Mouse (Mus musculus) hindbrain, embryonic 14.5 days (tissue): ENCODE measurements around the gene Vgll1. TPM values are rescaled to one million over a fixed set of nuclear protein-coding genes. Genes with fewer than 3 reads are reported as not detected.

Experiments
- ATAC-seq: fragments of 200-750 bp; cut with Nextera tagmentation; 2 replicates; pipeline ENCODE4 v1.8.0; 2017; ENCODE audit warnings: moderate number of reproducible peaks, mild to moderate bottlenecking, moderate TSS enrichment, moderate library complexity; ENCODE audit not compliant: low FRiP score
- DNase-seq: peaks from one replicate; pipeline ENCODE4 v3.0.0-alpha.2; 2015; ENCODE audit warnings: low spot score
- H3K27ac ChIP-seq: fragments of 300-500 bp; sonication (generic); 2 replicates; pipeline ENCODE4 v1.5.1; 2014; ENCODE audit warnings: mild to moderate bottlenecking, moderate library complexity
- H3K27me3 ChIP-seq: fragments of 300-500 bp; sonication (generic); 2 replicates; pipeline ENCODE4 v1.6.1; 2014; ENCODE audit warnings: mild to moderate bottlenecking, low read length, mixed read lengths; ENCODE audit not compliant: control insufficient read depth, insufficient read depth
- H3K36me3 ChIP-seq: fragments of 300-500 bp; sonication (generic); replicated peaks from 2 replicates; pipeline ENCODE4 v1.6.1; 2014; ENCODE audit not compliant: control insufficient read depth, insufficient read depth
- H3K4me1 ChIP-seq: fragments of 300-500 bp; sonication (generic); replicated peaks from 2 replicates; pipeline ENCODE4 v1.6.1; 2014; ENCODE audit warnings: antibody characterized with exemption, low read length, mixed read lengths; ENCODE audit not compliant: control insufficient read depth, insufficient read depth
- H3K4me2 ChIP-seq: fragments of 300-500 bp; sonication (generic); replicated peaks from 2 replicates; pipeline ENCODE4 v1.6.1; 2014; ENCODE audit warnings: mild to moderate bottlenecking, moderate library complexity
- H3K4me3 ChIP-seq: fragments of 300-500 bp; sonication (generic); replicated peaks from 2 replicates; pipeline ENCODE4 v1.5.1; 2014; ENCODE audit warnings: mild to moderate bottlenecking, low read length
- H3K9ac ChIP-seq: fragments of 300-500 bp; sonication (generic); 2 replicates; pipeline ENCODE4 v1.6.1; 2014
- H3K9me3 ChIP-seq: fragments of 300-500 bp; sonication (generic); 2 replicates; pipeline ENCODE4 v1.6.1; 2016; ENCODE audit warnings: low read length; ENCODE audit not compliant: control insufficient read depth
- WGBS: fragments of 180-500 bp; shearing (Covaris S2); extraction: QIAGEN DNeasy Blood & Tissue Kit; methylation state at CpG from one replicate; pipeline ENCODE4 v1.1.7; 2014; 5-methylcytosine and 5-hydroxymethylcytosine counted together
- polyA plus RNA-seq: library from polyadenylated mRNA; unstranded; fragments of >200 nt; fragmentation: Nextera tagmentation; extraction: Ambion mirVana; gene quantifications from 2 replicates; pipeline ENCODE4 v1.2.1, GENCODE M21; 2014

Gene Vgll1
- not detected in 2 replicates for polyA plus RNA-seq

DNA sequence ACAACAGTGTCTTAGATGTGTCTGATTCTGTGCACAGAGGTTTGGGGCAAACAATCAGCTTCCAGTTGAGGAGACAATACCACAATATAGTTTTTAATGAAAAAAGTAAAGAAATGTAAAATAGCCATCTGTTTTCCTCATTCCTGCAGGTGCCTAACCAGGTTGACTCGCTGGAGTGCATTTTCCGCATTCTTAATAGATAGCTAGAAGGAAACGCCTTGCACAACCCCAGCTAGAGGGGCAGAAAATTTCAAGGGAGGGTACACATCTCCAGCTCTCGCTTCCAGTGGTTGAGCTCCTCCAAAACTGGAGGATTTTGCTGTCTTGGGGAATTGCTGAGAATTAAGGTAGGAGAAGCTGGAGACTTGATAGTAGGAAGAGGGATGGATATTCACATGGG lies at the start of gene Vgll1:
Gene Vgll1, plus strand, starts transcription at position 301 of the 400 bp plus-strand sequence.
- no peak within 1 kb of the TSS for H3K4me2 ChIP-seq
- no peak within 1 kb of the TSS for H3K4me3 ChIP-seq
- no peaks in the 10 kb centered on the region for H3K36me3 ChIP-seq
- no peaks in the 10 kb centered on the region for H3K27me3 ChIP-seq
- WGBS: 88% methylated on average over 4 of the region's 4 CpGs
- ATAC-seq (no peak), DNase-seq (no peak)
- no peaks in the 10 kb centered on the region for H3K4me1 ChIP-seq
- H3K9ac ChIP-seq: no peak within 1 kb of the TSS
- no peaks in the 10 kb centered on the region for H3K9me3 ChIP-seq
- no peak within 1 kb of the TSS for H3K27ac ChIP-seq

DNA sequence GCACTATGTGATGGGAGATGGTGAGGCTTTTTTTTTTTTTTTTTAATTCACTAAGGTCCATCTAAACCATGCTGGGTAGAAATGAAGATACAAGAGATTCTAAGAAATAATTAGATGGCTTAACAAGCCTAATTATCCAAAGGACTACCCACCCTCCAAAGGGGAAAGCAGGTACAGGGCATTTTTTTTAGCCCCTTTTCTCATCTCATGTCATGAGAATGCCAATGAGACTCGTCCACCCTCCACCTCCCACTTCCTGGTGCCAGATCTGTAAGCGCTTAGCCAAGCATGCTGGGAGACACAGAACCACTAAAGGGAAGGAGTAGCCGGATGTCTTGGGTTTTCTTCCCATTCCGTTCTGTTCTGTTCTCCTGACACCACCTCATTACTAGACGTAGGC lies 45.1 kb upstream of the Vgll1 start, which contains the start of gene Brs3:
Gene Brs3, plus strand, starts transcription at position 301 of the 400 bp plus-strand sequence.
- Histone ChIP-seq H3K36me3 (no peaks in the 10 kb centered on the region), H3K4me3 (no peak within 1 kb of the TSS), H3K27me3 (no peaks in the 10 kb centered on the region), H3K9ac (no peak within 1 kb of the TSS), H3K27ac (no peak within 1 kb of the TSS), H3K4me1 (no peaks in the 10 kb centered on the region), H3K4me2 (no peak within 1 kb of the TSS), H3K9me3 (no peaks in the 10 kb centered on the region)
- 80% methylated on average over 5 of the region's 5 CpGs for WGBS
- ATAC-seq (no peak), DNase-seq (no peak)

DNA sequence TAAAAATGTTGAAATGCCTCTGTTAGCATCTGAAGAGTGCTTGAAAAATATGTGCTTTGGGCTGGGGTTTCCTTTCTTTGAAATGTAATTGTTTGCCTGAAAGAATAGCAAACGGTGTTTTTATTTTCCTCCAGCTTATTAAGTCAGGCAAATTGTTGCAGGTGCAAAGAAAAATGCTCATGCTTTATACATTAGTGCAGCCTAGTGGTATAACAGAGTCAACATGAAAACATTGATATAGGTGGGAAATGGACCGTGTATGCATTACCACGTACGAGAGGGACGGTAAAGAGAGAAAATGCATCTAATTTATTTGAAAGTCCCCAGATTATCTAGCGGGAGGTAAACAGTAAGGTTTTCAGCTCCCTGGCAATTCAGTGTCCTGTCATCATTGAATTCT lies 44.0 kb upstream of the Vgll1 start:
- no peak overlapping the region for H3K9ac ChIP-seq
- WGBS: 80% methylated on average over 6 of the region's 6 CpGs
- no peaks in the 10 kb centered on the region for H3K27me3 ChIP-seq
- no peaks in the 10 kb centered on the region for H3K4me1 ChIP-seq
- DNase-seq: peak; percentile 27
- H3K36me3 ChIP-seq: no peaks in the 10 kb centered on the region
- H3K9me3 ChIP-seq: no peaks in the 10 kb centered on the region
- ATAC-seq: no peak
- H3K27ac ChIP-seq: no peak overlapping the region
- H3K4me2 ChIP-seq: no peak overlapping the region
- no peak overlapping the region for H3K4me3 ChIP-seq

DNA sequence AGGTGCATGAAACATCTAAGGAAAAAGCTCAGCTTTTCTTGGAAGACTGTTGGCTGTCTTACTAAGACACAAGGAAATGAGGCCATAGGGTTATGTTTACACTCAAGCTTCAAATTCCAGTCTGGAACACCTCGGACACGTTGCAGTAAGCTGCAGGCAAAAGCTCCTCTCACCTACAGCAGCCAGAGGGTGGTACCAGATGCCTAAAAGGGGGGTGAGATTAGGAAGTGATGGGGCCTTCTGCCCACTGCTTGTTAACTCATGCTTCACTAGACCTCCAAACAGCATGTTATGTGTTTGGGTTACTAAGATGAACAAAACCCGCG lies 35.1 kb upstream of the Vgll1 start:
- WGBS: 23% methylated on average over 4 of the region's 4 CpGs
- DNase-seq (no peak), ATAC-seq (peak; percentile 71)
- Histone ChIP-seq H3K4me2 (peak overlapping the region; percentile 51), H3K27ac (peak overlapping the region; percentile 95), H3K4me1 (0 out of 2 replicates have a peak, but pooled peaks cover 7% of the 10 kb centered on the region), H3K36me3 (peaks cover 13% of the 10 kb centered on the region; the same call in 1 of the 2 replicates), H3K4me3 (peak overlapping the region; percentile 54), H3K9me3 (no peaks in the 10 kb centered on the region), H3K9ac (peak overlapping the region; percentile 55), H3K27me3 (no peaks in the 10 kb centered on the region)

DNA sequence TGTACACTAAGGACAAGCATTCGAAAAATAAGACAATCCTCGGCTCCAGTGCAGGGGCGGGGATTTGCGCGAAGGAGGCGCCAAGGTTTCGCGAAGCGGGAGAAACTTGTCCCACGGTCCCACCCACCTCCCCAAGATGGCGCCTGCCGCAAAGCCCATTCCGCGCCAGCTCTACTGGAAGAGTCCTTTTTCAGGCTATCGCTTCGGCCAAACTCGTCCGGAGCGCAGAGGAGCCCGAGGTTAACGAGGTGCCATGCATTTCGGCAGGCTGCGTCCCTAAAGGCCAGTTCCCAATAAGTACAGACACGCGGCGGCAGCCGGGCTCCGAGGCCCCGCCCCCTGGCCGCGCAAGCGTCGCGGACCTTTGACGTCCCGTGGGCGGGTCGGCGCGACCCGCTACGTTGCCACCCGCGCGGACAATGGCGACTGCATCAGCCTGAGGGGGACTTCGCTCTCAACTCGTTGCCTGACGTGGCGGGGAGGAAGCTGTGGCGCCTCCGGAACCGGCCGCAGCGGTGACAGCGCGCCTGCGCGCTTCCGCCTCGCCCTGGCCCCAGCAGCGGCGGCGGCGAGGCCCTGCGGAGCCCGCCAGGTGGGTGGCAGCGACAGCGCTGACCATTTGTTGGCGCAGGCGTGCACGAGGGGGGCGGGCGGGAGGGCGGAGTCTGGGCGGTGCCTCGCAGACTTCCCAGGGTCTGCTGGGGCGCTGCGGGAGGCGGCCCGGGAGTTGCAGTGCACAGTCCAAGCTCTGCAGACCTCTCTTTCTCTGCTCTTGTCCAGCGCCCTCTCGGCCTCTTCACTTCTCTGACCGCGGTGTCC lies 34.5 kb upstream of the Vgll1 start, which contains the start of gene Htatsf1:
Gene Htatsf1, plus strand, starts transcription at position 410 of the 819 bp plus-strand sequence.
- H3K36me3 ChIP-seq: peaks cover 17% of the 10 kb centered on the region; the same call in 1 of the 2 replicates
- WGBS: 22% methylated on average over 77 of the region's 85 CpGs

DNA sequence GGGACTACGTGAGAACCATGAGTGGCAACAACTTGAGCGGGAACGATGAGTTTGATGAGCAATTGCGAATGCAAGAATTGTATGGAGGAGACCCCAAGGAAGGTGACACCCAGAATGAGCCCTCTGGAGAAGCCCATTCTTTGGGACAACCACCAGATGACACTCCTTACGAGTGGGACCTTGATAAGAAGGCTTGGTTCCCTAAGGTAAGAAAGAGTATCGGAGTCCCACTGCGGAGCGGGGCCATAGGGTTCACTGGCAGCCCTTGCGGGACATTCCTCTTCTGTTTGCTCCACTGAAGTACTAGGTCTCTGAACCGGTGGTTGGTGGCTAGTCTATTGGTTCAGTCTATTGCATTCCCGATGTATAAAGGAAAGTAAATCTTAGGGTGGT lies 33.9 kb upstream of the Vgll1 start:
- Histone ChIP-seq H3K36me3 (peaks cover 23% of the 10 kb centered on the region; the same call in 1 of the 2 replicates), H3K27ac (0 out of 2 replicates have a peak overlapping the region, but pooled peaks have one; percentile 95), H3K9ac (peak overlapping the region; percentile 55), H3K9me3 (no peaks in the 10 kb centered on the region), H3K27me3 (no peaks in the 10 kb centered on the region), H3K4me1 (0 out of 2 replicates have a peak, but pooled peaks cover 7% of the 10 kb centered on the region), H3K4me2 (peak overlapping the region; percentile 54), H3K4me3 (peak overlapping the region; percentile 54)
- ATAC-seq (peak; percentile 29; the same call in 1 of the 2 replicates), DNase-seq (no peak)
- WGBS: 12% methylated on average over 11 of the region's 11 CpGs

More for the DNA sequence above, 34.5 kb upstream of the Vgll1 start, which contains the start of gene Htatsf1:
- Histone ChIP-seq H3K9ac (peak within 1 kb of the TSS; percentile 55), H3K4me1 (0 out of 2 replicates have a peak, but pooled peaks cover 7% of the 10 kb centered on the region), H3K4me2 (peak within 1 kb of the TSS; percentile 54), H3K27me3 (no peaks in the 10 kb centered on the region), H3K27ac (peak within 1 kb of the TSS; percentile 95), H3K9me3 (no peaks in the 10 kb centered on the region), H3K4me3 (peak within 1 kb of the TSS; percentile 54)
- DNase-seq (peak; percentile 82), ATAC-seq (peak; percentile 96)

DNA sequence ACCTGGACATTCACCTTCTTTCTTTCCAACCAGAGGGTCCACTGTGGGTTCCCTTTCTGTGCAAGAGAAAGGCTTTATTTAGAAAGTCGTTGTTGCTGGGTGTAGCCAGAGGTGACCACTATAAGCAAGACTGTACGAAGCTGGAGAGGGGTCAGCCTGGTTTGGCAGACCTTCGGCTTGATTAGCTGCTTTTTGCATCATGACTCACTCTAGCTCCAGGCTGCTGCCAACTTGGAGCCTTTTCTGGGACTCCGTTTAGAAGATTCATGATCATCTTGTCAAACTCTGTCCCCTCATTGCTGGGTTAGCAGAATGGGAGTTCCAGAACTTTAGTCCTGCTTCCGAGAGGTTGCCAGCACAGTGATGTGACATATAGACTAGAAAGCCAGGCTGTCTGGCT lies 6.4 kb upstream of the Vgll1 start:
- no peak overlapping the region for H3K4me3 ChIP-seq
- no peaks in the 10 kb centered on the region for H3K9me3 ChIP-seq
- no peak overlapping the region for H3K27ac ChIP-seq
- no peaks in the 10 kb centered on the region for H3K27me3 ChIP-seq
- H3K4me2 ChIP-seq: no peak overlapping the region
- no peaks in the 10 kb centered on the region for H3K36me3 ChIP-seq
- ATAC-seq (no peak), DNase-seq (no peak)
- H3K4me1 ChIP-seq: no peaks in the 10 kb centered on the region
- no peak overlapping the region for H3K9ac ChIP-seq
- WGBS: 83% methylated on average over 5 of the region's 5 CpGs

DNA sequence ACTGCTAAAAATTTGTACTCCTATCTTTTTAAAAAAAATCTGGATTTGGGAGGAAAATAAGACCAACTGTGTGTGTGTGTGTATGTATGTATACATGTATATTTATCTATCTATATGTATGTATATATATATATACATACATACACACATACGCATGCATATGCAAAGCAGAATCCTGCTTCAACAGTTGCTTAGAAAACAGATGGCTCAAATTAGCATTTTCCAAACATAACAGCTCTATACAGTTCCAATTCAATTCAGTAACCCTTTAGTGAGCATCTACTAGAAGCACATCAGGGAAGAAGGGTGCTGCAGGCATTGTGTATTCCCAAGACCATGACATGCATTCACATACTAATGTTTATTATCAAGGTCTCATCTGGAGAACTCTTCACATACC lies 15.5 kb downstream of the Vgll1 start:
- Histone ChIP-seq H3K4me2 (no peak overlapping the region), H3K4me1 (no peaks in the 10 kb centered on the region), H3K27ac (no peak overlapping the region), H3K9ac (no peak overlapping the region), H3K9me3 (no peaks in the 10 kb centered on the region), H3K4me3 (no peak overlapping the region), H3K36me3 (no peaks in the 10 kb centered on the region), H3K27me3 (no peaks in the 10 kb centered on the region)
- no peak for DNase-seq
- 80% methylated on average over 1 of the region's 1 CpGs for WGBS
- ATAC-seq: no peak

DNA sequence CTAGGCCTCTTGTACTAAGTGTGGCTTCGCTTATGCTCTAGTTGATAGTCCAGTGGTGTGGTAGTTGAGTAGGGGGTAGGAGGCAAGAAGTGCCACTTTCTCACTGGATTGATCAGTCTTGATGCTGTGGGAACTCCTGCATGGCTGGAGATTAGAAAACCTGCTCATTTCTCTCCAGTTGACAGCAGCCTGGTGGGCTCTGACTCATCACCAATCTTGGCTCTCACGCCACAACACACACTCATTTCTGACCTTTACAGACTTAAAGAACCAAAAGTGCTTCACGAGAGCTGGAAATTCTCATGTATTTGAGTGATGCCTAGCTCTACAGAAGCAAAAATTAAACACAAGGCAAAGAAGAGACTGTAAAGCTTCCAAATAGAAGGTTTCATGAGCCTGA lies 19.1 kb downstream of the Vgll1 start:
- no peak overlapping the region for H3K4me2 ChIP-seq
- ATAC-seq (no peak), DNase-seq (no peak)
- H3K27ac ChIP-seq: no peak overlapping the region
- no peak overlapping the region for H3K9ac ChIP-seq
- no peaks in the 10 kb centered on the region for H3K9me3 ChIP-seq
- H3K4me1 ChIP-seq: no peaks in the 10 kb centered on the region
- WGBS: 96% methylated on average over 3 of the region's 3 CpGs
- no peaks in the 10 kb centered on the region for H3K27me3 ChIP-seq
- H3K36me3 ChIP-seq: no peaks in the 10 kb centered on the region
- no peak overlapping the region for H3K4me3 ChIP-seq
